Mouse (Mus musculus): Measurements from ENCODE around the gene Tmem37.
A peak's percentile ranks its signal among the peaks of the same experiment; 100 is the strongest.

The Tmem37 gene

DNA sequence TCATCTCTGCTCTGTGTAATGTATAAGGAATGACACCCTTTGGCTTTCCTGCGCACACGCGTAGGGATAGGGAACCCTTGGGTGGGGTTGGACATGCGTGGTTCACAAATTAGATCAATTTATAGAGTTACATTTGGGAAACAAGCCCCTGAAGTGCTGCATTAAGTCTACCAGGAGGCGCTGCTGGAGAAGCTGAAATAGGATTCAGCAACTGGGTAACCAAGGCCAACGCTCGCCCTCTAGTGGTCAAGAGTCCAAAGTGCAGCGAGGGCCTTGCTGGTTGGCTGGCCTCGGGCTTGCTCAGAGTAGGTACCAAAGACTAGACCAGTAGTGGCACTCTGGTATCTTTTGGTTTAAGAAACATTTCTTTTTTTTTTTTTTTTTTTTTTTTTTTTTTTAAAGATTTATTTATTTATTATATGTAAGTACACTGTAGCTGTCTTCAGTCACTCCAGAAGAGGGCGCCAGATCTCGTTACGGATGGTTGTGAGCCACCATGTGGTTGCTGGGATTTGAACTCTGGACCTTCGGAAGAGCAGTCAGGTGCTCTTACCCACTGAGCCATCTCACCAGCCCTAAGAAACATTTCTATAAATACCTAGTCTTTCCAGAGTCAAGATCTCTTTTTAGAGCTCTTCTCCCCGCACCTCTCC, 19.7 kb upstream of the Tmem37 start:
- peak; percentile 24 for DNase-seq (ENCODE audit: low read depth, low spot score)

DNA sequence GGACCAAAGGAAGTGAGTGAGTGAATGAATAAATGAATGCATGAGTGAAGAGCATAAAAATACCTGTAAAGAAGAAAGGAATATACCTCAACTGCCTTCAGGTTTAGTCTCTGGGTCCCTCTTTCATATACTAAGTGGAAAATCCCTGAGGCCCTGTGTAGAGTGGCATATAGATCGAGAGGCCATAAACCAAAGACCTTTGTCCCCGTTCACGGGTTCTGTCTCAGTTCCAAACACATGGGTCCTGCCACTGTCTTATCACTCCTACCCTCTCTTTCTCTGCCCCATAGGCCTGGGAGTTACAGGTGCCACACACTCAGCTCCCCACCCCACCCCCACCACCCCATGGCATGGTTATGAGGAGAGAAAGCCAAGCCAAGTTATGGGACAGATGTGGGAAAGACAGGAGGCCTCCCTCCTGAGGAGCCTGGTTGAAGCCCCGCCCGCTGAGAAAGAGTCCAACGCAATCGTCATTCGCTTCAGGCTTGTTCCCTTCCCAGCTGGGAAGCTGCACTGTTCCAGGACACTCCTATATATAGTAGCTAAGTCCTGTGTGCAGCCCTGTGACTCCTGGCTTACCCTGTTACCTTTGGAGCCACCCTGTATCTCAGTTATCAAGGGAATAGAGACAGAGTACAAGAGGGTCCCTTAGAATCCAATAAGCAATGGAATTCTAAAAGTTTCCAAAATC, 17.2 kb upstream of the Tmem37 start:
- no peak for DNase-seq (ENCODE audit: low read depth, low spot score)

- DNase-seq (ENCODE audit: low read depth, low spot score): no peak
Measured at GRCm38 (mm10) chr1:120089180-120089579, 15.3 kb upstream of the Tmem37 start.

- DNase-seq (ENCODE audit: low read depth, low spot score): no peak
Measured at GRCm38 (mm10) chr1:120086644-120087043, 12.8 kb upstream of the Tmem37 start.

GRCm38 (mm10) chr1:120085696-120086095, 11.8 kb upstream of the Tmem37 start:
- no peak for DNase-seq (ENCODE audit: low read depth, low spot score)

DNA sequence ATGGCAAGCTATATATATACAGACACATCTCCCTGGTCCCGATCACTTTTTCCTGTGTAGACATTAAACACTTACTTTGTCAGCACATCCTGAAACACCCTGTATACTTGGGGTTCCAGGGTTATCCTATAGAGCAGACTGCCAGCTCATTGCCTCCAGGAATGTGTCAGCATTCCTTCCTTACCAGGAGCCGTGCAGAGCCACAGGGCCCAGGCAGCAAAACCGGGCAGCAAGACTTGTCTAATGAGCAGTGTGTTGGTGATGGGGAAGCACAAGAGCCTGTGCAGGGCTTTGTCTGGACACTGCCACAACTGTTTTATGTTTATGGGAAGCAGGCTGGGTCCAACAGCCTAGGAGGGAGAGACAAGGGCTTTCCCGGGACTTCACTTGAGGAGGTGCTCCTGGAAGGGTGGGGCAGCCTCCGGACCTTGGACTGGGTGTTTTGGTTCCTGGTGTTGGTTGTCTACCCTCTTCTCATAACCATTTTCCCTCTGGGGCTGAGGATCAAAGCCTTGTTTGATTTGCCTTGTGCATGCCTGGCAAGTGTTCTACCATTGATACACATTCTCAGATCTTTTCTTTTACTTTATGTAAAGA, 10.1 kb upstream of the Tmem37 start:
- DNase-seq (ENCODE audit: low read depth, low spot score): no peak

DNA sequence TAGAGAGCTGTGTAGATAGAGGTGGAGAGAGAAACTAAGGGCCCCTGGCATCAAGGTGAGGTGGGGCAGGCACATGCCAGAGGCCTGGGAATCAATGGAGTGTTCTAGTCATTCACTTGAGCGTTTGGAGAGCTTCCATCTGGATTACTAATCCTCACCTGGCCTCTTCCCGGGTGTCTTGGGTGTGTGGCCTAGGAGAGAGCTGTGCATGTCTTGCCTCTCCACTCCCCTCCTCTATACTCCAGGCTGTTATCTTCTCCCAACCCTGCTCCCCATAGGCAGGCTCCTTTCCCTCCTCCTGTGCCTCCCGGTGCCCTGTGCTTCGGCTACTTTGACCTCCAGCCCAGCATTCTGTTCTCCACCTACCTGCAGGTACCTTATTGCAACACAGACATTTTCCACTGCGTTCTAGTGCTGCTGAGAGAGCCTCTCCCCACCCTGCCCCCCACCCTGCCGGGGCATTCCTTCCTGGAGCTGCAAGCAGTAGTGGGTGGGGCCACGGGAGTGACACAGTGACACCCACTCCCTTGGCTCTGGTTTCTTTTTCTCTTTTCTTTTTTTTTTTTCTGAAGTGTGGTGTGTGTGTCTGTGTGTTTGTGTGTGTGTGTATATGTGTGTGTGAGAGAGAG, 9.2 kb upstream of the Tmem37 start:
- DNase-seq (ENCODE audit: low read depth, low spot score): no peak

DNA sequence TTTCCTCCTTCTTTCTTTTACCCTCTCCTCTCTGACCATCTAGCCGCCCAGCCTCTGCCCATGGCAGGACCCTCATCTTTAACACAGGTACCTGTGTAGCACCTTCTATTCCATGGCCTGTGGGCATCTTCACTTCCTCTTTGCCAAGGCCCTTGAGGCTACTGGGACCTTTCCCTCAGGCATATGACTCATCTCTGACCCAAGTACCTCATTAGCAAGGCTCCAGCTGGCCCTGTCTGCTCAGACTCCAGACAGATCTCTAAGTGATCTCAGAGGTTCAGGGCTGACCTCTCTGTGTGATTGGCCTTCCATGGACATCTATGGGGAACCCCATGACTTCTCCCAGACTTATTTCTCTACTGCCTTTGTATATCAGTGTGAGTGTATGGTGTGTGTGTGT, 6.8 kb upstream of the Tmem37 start:
- DNase-seq (ENCODE audit: low read depth, low spot score): no peak

GRCm38 (mm10) chr1:120077746-120078410, 4.0 kb upstream of the Tmem37 start:
- no peak for DNase-seq (ENCODE audit: low read depth, low spot score)

DNA sequence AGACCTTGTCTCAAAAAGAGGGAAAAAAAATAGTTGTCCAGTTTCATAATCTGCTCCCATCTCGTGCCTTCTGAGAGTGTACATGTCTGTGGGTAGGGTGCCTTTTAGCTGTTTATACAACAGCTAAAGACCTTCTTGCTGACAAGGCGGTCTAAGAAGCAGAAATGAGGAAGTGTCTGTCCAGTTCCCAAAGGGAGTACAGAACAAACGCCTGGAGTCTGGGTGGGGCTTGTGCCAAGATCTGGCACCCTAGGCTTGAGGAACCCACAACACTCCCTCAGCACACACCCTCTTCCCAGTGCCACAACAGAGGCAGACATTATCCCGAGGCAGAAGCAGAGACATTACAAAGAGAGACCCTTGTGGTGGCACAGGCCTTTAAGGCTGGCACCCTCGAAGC, 1.6 kb upstream of the Tmem37 start:
- DNase-seq (ENCODE audit: low read depth, low spot score): no peak

DNA sequence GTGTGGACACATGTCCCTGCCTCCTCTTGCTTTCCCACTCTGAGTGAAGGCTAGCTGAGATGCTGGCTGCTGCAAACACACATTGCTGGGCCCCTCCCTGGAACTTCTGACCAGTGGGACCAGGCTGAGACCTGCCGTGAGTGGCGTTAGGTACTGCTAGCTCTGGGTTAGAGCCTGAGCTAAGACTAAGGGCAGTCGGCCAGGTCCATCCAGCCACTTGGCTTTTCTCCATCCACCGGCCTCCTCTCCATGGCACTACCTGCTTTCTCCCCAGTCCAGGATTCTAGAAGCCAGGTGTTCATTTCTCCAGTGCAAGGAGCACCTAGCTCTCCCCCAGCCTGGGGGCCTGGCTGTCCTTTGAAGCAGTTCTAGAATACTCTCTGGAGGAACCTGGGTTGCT, 1.1 kb upstream of the Tmem37 start:
- no peak for DNase-seq (ENCODE audit: low read depth, low spot score)

GRCm38 (mm10) chr1:120074307-120074702, 431 bp upstream of the Tmem37 start:
- no peak for DNase-seq (ENCODE audit: low read depth, low spot score)

DNA sequence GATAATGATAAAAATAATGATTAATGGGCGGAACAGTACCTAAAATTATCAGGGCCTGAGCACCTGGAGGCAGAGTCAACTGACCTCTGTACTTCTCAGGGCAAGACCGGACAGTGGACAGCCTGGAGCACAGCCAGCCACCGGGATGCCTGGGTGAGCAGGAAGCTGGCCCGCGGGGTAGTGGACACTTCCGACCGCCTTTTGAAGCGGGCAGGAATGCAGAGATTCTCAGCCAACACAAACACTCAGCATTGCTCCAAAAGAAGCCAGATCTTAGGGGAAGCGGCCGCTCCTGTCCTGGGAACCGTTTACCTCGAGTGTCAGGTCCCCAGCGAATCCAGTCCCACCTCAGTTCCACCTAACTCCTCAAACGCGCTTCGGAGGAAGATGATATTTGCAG, 974 bp downstream of the Tmem37 start:
- no peak for DNase-seq (ENCODE audit: low read depth, low spot score)

DNA sequence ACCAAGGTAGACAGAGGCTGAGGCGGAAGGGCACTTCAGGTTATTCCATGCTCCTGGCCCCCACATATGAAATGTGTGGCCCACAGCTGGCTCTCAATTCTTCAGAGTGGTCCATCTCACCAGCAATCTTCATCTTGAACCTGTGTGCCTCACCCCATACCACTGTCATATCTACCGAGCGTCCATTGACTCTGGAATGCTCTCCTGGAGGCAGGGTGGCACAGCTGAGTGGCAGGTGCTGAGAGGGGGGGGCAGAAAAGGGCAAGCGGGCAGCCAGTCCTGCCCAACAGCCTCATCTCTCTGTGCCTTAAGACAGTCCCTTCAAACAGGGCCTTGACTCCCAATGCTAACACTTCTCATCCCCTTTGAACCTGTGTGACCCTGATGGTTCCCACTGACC, 2.7 kb downstream of the Tmem37 start:
- no peak for DNase-seq (ENCODE audit: low read depth, low spot score)

- DNase-seq (ENCODE audit: low read depth, low spot score): no peak
Measured at GRCm38 (mm10) chr1:120070168-120070567, 3.7 kb downstream of the Tmem37 start.

GRCm38 (mm10) chr1:120069120-120069519, 4.8 kb downstream of the Tmem37 start:
- DNase-seq (ENCODE audit: low read depth, low spot score): no peak

DNA sequence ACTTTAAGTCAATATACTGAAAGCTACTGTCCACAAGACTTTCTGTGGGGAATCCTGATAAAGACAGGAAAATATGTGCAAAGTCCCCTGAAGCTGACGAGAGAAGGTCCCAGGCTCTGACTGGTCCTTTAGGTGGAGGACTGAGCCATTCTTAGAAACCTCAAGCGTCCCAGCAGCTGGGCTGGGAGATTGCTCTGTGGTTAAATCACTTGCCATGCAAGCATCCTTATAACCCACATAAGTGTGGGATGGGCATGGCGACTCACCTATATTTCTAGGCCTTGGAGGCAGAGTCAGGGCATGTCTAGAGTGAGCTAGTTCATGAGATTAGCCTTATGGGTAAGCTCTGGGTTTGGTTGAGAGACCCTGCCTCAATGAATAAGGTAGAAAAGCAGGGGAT, 7.2 kb downstream of the Tmem37 start:
- DNase-seq (ENCODE audit: low read depth, low spot score): no peak

DNA sequence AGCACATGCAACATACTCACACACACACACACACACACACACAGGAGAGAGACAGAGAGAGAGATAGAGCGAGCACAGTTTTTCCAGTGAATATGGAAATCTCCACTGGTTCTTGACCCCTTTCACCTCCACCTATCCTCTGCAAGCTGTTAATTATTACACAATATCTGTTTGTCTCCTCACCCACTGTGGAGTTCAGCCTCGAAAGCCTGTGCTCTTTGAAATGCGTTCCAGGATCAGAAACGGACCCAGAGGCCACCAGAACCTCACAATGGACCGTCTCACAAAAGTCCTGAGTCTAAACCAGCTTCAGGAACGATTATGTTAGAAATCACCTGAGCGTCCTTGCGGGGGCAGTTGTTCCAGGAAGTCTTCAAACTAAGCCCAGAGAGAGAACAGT, 7.7 kb downstream of the Tmem37 start:
- DNase-seq (ENCODE audit: low read depth, low spot score): no peak

- DNase-seq (ENCODE audit: low read depth, low spot score): no peak
Measured at GRCm38 (mm10) chr1:120064036-120064682, 9.7 kb downstream of the Tmem37 start.

DNA sequence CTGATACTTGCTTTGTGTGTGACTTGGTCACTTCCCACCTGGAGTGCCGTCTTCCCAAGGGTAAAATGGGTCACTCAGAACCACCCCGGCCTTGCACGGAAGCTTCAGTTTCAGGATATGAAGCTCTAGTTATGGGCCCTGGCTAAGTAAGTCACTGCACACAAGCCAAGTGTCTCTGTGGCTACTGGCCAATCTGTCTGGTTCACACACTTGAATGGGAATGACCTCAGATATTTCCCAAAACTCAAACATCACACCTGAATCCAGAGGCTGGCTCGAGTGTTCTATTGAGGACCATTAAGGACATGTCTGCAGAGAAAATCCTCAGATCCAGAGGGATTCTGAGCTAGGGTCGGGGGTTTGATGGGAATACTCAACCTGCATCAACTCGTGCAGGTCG, 11.6 kb downstream of the Tmem37 start:
- no peak for DNase-seq (ENCODE audit: low read depth, low spot score)

DNA sequence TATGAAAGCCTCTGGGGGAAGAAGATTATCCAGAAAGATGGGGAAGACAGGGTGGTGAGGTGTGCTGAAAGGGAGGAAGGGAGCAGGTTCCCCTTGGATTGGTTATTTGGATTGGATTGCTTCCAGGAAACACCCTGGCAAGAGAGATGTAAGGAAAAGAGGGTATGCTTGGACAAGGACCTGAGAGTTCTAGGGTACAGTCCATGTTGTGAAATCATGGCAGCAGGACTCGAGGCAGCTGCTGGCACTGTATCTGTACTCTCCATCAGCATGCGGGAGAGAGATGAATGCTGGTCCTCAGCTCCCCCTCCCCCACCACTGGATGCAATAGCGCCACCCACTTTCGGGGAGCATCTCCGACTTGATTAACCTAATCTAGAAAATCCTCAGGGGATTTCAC, 13.2 kb downstream of the Tmem37 start:
- no peak for DNase-seq (ENCODE audit: low read depth, low spot score)
